Mouse (Mus musculus) heart, postnatal 0 days (tissue): ENCODE measurements around the gene Rae1. TPM values are rescaled to one million over a fixed set of nuclear protein-coding genes. Genes with fewer than 3 reads are reported as not detected.

ENCODE experiments used
- ATAC-seq: fragments of 200-750 bp; cut with Nextera tagmentation; 2 replicates; pipeline ENCODE4 v1.8.0; 2017; ENCODE audit warnings: low read depth, moderate number of reproducible peaks, moderate library complexity; ENCODE audit not compliant: insufficient read depth
- DNase-seq: peaks from one replicate; pipeline ENCODE4 v3.0.0-alpha.2; 2016; ENCODE audit warnings: low spot score
- H3K27ac ChIP-seq: fragments of 300-500 bp; sonication (generic); 2 replicates; pipeline ENCODE4 v1.5.1; 2014; ENCODE audit warnings: low read depth, mild to moderate bottlenecking
- H3K27me3 ChIP-seq: fragments of 300-500 bp; sonication (generic); 2 replicates; pipeline ENCODE4 v1.6.1; 2014; ENCODE audit warnings: low read length, mixed read lengths; ENCODE audit not compliant: control insufficient read depth, insufficient read depth
- H3K36me3 ChIP-seq: fragments of 300-500 bp; sonication (generic); replicated peaks from 2 replicates; pipeline ENCODE4 v1.6.1; 2014; ENCODE audit warnings: low read length, mixed read lengths; ENCODE audit not compliant: control insufficient read depth, insufficient read depth
- H3K4me1 ChIP-seq: fragments of 300-500 bp; sonication (generic); 2 replicates; pipeline ENCODE4 v1.6.1; 2014; ENCODE audit warnings: antibody characterized with exemption; ENCODE audit not compliant: control insufficient read depth, insufficient read depth
- H3K4me2 ChIP-seq: fragments of 300-500 bp; sonication (generic); 2 replicates; pipeline ENCODE4 v1.6.1; 2014; ENCODE audit warnings: low read depth, mild to moderate bottlenecking, low read length, moderate library complexity
- H3K4me3 ChIP-seq: fragments of 300-500 bp; sonication (generic); 2 replicates; pipeline ENCODE4 v1.5.1; 2014; ENCODE audit warnings: low read depth, low read length
- H3K9ac ChIP-seq: fragments of 300-500 bp; sonication (generic); replicated peaks from 2 replicates; pipeline ENCODE4 v1.6.1; 2014; ENCODE audit warnings: low read depth, low read length, mixed read lengths
- H3K9me3 ChIP-seq: fragments of 300-500 bp; sonication (generic); replicated peaks from 2 replicates; pipeline ENCODE4 v1.6.1; 2016; ENCODE audit warnings: low read length; ENCODE audit not compliant: control insufficient read depth
- CTCF ChIP-seq: IDR thresholded peaks from 2 replicates; pipeline ENCODE4 v1.5.1; 2016; ENCODE audit warnings: antibody characterized with exemption, control low read depth, low read depth
- EP300 ChIP-seq: IDR thresholded peaks from 2 replicates; pipeline ENCODE4 v1.6.1; 2016; ENCODE audit warnings: antibody characterized with exemption, low read depth
- WGBS: fragments of 180-500 bp; shearing (Covaris S2); extraction: QIAGEN DNeasy Blood & Tissue Kit; methylation state at CpG from one replicate; pipeline ENCODE4 v1.1.7; 2014; 5-methylcytosine and 5-hydroxymethylcytosine counted together
- polyA plus RNA-seq: library from polyadenylated mRNA; unstranded; fragments of >200 nt; fragmentation: Nextera tagmentation; extraction: Ambion mirVana; gene quantifications from 2 replicates; pipeline ENCODE4 v1.2.1, GENCODE M21; 2015
- total RNA-seq: library from RNA; depleted of rRNA; stranded (reverse); fragments of >200 nt; gene quantifications from 2 replicates; pipeline ENCODE4 v1.2.3, GENCODE M21; 2014; ENCODE audit warnings: low replicate concordance

Rae1 gene
- total and polyA plus RNA-seq, 2 experiments from 2014 or later: 76.7 to 83.4 TPM

DNA sequence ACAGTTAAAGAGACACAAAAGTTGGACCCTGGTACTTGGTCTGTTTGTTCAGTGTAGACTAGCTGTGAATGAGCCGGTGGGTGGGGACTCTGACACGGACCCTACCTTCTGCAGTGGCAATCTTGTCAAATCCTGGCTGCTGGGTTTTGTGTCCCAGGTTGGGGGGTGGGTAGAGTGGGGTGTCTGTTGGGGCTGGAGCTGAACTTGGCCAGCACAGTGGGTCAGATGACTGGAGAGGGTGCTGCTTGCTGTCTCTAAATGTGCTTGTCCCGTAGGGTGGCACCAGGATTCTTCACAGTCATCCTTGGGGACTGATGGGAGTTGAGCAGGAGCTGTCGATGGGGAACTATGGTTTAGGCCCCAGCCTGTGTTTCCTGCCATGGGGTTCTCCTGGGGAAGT, 24.0 kb downstream of the Rae1 start:
- Histone ChIP-seq H3K36me3 (peaks cover 33% of the 10 kb centered on the region; the same call in 1 of the 2 replicates), H3K4me3 (peak overlapping the region; percentile 87), H3K4me1 (peaks cover 68% of the 10 kb centered on the region), H3K4me2 (peak overlapping the region; percentile 94), H3K27ac (no peak overlapping the region), H3K9ac (peak overlapping the region; percentile 68; the same call in 1 of the 2 replicates), H3K27me3 (no peaks in the 10 kb centered on the region), H3K9me3 (no peaks in the 10 kb centered on the region)
- WGBS: 40% methylated on average over 4 of the region's 4 CpGs
- no peak for TF ChIP-seq EP300
- TF ChIP-seq CTCF: no peak
- DNase-seq (no peak), ATAC-seq (no peak)

- no peaks in the 10 kb centered on the region for H3K9me3 ChIP-seq
- peak overlapping the region; percentile 13; the same call in 1 of the 2 replicates for H3K27ac ChIP-seq
- no peaks in the 10 kb centered on the region for H3K27me3 ChIP-seq
- H3K4me3 ChIP-seq: peak overlapping the region; percentile 87
- peak overlapping the region; percentile 94 for H3K4me2 ChIP-seq
- peaks cover 37% of the 10 kb centered on the region; the same call in 1 of the 2 replicates for H3K36me3 ChIP-seq
- DNase-seq (no peak), ATAC-seq (no peak)
- TF ChIP-seq EP300: no peak
- no peak for TF ChIP-seq CTCF
- peak overlapping the region; percentile 68; the same call in 1 of the 2 replicates for H3K9ac ChIP-seq
- 45% methylated on average over 8 of the region's 8 CpGs for WGBS
- peaks cover 68% of the 10 kb centered on the region for H3K4me1 ChIP-seq
These were observed 24.5 kb downstream of the Rae1 start for GRCm38 (mm10) chr2:173024392-173024791.

DNA sequence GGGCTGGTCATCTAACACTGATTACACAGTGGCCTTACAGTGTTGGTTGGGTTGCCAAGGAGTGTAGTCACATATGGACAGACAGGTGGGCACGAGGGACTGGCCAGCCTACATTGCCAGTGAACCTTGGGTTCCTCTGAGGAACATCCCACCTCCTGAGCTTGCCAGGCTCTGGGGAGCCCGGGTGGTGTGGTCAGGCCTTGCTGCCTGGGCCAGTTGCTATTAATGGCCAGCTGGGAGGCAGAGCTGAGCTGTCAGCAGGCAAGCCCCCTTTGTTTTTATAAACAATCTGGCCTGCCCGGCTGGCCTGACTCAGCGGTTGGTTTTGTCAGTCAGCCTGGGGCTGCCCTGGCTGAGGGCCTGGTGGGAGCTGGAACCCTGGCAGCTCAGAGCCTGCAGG, 25.0 kb downstream of the Rae1 start:
- peak overlapping the region; percentile 87 for H3K4me3 ChIP-seq
- H3K36me3 ChIP-seq: peaks cover 42% of the 10 kb centered on the region
- H3K27ac ChIP-seq: peak overlapping the region; percentile 18
- 16% methylated on average over 4 of the region's 4 CpGs for WGBS
- TF ChIP-seq EP300 (no peak), CTCF (no peak)
- peaks cover 69% of the 10 kb centered on the region for H3K4me1 ChIP-seq
- ATAC-seq (no peak), DNase-seq (no peak)
- no peaks in the 10 kb centered on the region for H3K9me3 ChIP-seq
- H3K4me2 ChIP-seq: peak overlapping the region; percentile 94
- H3K9ac ChIP-seq: peak overlapping the region; percentile 68; the same call in 1 of the 2 replicates
- H3K27me3 ChIP-seq: no peaks in the 10 kb centered on the region

DNA sequence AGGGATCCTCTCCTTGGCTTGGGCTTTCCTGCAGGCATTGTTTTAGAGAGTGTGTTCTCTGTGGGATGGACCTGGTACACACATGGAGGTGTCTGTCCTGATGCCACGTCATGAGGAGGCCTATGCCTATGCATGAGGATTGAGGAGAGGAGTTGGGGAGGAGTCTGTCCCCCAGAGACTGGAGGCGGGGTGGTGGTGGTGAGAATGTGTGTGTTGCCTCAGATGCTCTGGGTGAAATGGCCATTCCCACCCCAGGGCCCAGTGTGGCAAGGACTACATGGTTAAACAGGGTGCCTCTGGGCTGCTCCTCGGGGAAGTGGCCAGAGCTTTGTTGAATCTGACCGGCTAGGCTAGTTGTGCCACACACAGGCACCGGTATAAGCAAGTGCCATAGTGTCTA, 26.4 kb downstream of the Rae1 start:
- H3K36me3 ChIP-seq: peaks cover 54% of the 10 kb centered on the region
- WGBS: 45% methylated on average over 5 of the region's 5 CpGs
- peak overlapping the region; percentile 36; the same call in 1 of the 2 replicates for H3K9ac ChIP-seq
- DNase-seq (no peak), ATAC-seq (no peak)
- peak overlapping the region; percentile 87; the same call in 1 of the 2 replicates for H3K4me3 ChIP-seq
- 0 out of 2 replicates have a peak overlapping the region, but pooled peaks have one; percentile 18 for H3K27ac ChIP-seq
- no peak for TF ChIP-seq EP300
- no peaks in the 10 kb centered on the region for H3K9me3 ChIP-seq
- H3K4me1 ChIP-seq: peaks cover 71% of the 10 kb centered on the region
- H3K4me2 ChIP-seq: peak overlapping the region; percentile 94
- no peaks in the 10 kb centered on the region for H3K27me3 ChIP-seq

DNA sequence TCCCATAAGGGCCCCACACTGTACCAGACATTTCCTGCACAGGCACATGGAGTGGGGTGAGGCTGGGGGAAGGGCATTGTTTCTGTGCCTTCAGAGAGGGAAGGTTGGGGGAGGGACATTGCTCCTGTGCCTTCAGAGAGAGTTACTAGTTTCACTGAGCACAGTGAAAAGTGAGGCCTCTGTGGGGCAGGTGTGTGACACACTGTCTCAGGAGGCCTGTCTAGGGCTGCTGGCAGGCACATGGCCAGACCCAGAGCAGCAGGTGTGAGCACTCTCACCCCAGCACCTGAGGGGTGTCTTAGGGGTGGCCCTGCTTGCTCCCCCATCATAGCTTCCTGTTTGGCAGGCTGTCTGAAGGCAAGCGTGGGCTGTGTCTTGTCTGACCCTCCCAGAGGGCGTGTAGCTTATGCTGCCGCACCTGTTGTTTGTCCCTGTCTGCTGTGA, 26.8 kb downstream of the Rae1 start:
- peak overlapping the region; percentile 36; the same call in 1 of the 2 replicates for H3K9ac ChIP-seq
- DNase-seq (no peak), ATAC-seq (no peak)
- H3K27me3 ChIP-seq: no peaks in the 10 kb centered on the region
- H3K4me2 ChIP-seq: peak overlapping the region; percentile 94
- peak overlapping the region; percentile 87; the same call in 1 of the 2 replicates for H3K4me3 ChIP-seq
- peak overlapping the region; percentile 18; the same call in 1 of the 2 replicates for H3K27ac ChIP-seq
- no peaks in the 10 kb centered on the region for H3K9me3 ChIP-seq
- WGBS: 35% methylated on average over 3 of the region's 3 CpGs
- peaks cover 59% of the 10 kb centered on the region for H3K36me3 ChIP-seq
- peaks cover 71% of the 10 kb centered on the region for H3K4me1 ChIP-seq
- TF ChIP-seq CTCF: no peak
- TF ChIP-seq EP300: no peak
